Mouse (Mus musculus) heart, postnatal 0 days (tissue): Measurements from ENCODE around the gene Rgs13.

Source experiments
- CTCF ChIP-seq: IDR thresholded peaks from 2 replicates; pipeline ENCODE4 v1.5.1; 2016; ENCODE audit warnings: antibody characterized with exemption, control low read depth, low read depth
- EP300 ChIP-seq: IDR thresholded peaks from 2 replicates; pipeline ENCODE4 v1.6.1; 2016; ENCODE audit warnings: antibody characterized with exemption, low read depth

GRCm38 (mm10) chr1:144174760-144175159 is 2.4 kb downstream of the Rgs13 start:
- TF ChIP-seq CTCF (no peak), EP300 (no peak)
